Mouse (Mus musculus): ENCODE measurements around the gene Snapin.

The Snapin gene

GRCm38 (mm10) chr3:90505216-90505615, 14.4 kb upstream of the Snapin start:
- no peak for DNase-seq (ENCODE audit: low spot score)

GRCm38 (mm10) chr3:90503444-90503843, 12.6 kb upstream of the Snapin start:
- no peak for DNase-seq (ENCODE audit: low spot score)

GRCm38 (mm10) chr3:90497597-90497996, 6.8 kb upstream of the Snapin start:
- no peak for DNase-seq (ENCODE audit: low spot score)

GRCm38 (mm10) chr3:90495850-90496525, 5.2 kb upstream of the Snapin start:
- DNase-seq (ENCODE audit: low spot score): no peak

GRCm38 (mm10) chr3:90493831-90494540, 3.2 kb upstream of the Snapin start:
- no peak for DNase-seq (ENCODE audit: low spot score)

GRCm38 (mm10) chr3:90491350-90491749, 517 bp upstream of the Snapin start:
- no peak for DNase-seq (ENCODE audit: low spot score)

GRCm38 (mm10) chr3:90488576-90488975, 2.3 kb downstream of the Snapin start:
- DNase-seq (ENCODE audit: low spot score): no peak

- DNase-seq (ENCODE audit: low spot score): no peak
Observed at GRCm38 (mm10) chr3:90486998-90487397, 3.8 kb downstream of the Snapin start.

GRCm38 (mm10) chr3:90475831-90476611, 14.8 kb downstream of the Snapin start, which contains the start of gene Ilf2:
Gene Ilf2, plus strand, starts transcription at chr3:90476126.
- peak; percentile 94 for DNase-seq (ENCODE audit: low spot score)

- DNase-seq (ENCODE audit: low spot score): no peak
Observed at GRCm38 (mm10) chr3:90475151-90475830, 15.5 kb downstream of the Snapin start.

- no peak for DNase-seq (ENCODE audit: low spot score)
Observed at GRCm38 (mm10) chr3:90472213-90472612, 18.6 kb downstream of the Snapin start.

GRCm38 (mm10) chr3:90467618-90468300, 23.1 kb downstream of the Snapin start:
- DNase-seq (ENCODE audit: low spot score): no peak

- peak; percentile 60 for DNase-seq (ENCODE audit: low spot score)
Observed at GRCm38 (mm10) chr3:90466311-90466766, 24.5 kb downstream of the Snapin start.

- DNase-seq (ENCODE audit: low spot score): no peak
Observed at GRCm38 (mm10) chr3:90465686-90466310, 25.0 kb downstream of the Snapin start, which contains the start of gene Npr1. Gene Npr1, minus strand, starts transcription at chr3:90465866.

- peak; percentile 76 for DNase-seq (ENCODE audit: low spot score)
Observed at GRCm38 (mm10) chr3:90465081-90465685, 25.6 kb downstream of the Snapin start.

- peak; percentile 67 for DNase-seq (ENCODE audit: low spot score)
Observed at GRCm38 (mm10) chr3:90464552-90465080, 26.2 kb downstream of the Snapin start.

- no peak for DNase-seq (ENCODE audit: low spot score)
Observed at GRCm38 (mm10) chr3:90462579-90462978, 28.3 kb downstream of the Snapin start.

GRCm38 (mm10) chr3:90461935-90462334, 28.9 kb downstream of the Snapin start:
- DNase-seq (ENCODE audit: low spot score): no peak

- no peak for DNase-seq (ENCODE audit: low spot score)
Observed at GRCm38 (mm10) chr3:90460315-90460714, 30.5 kb downstream of the Snapin start.

- DNase-seq (ENCODE audit: low spot score): no peak
Observed at GRCm38 (mm10) chr3:90459727-90460126, 31.1 kb downstream of the Snapin start.

All from testis, postnatal 10 days (tissue).